Mouse (Mus musculus): Measurements from ENCODE around the gene Olfr1359. TPM values are rescaled to one million over a fixed set of nuclear protein-coding genes. Genes with fewer than 3 reads are reported as not detected.

Olfr1359 gene
- not detected in 2 replicates for total RNA-seq (2023)

DNA sequence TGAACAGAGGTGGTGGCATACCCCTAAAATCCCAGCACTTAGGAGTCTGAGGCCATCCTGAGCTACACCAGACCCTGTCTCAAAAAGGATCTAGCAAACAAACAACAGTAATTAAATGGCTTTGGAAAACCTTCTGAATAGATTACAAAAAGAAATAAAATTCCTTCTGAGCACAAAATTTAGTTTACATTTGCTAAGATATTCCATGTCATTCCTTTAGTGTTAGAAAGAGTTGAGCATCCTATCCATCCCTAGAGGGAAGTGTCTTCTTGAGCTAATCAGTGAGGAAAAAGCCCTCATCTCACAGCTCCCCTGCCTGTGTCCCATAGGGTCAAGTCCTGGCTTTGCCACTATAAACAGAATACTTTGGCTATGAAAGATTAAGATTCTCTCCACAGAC lies at the start of gene Olfr1359:
Gene Olfr1359, plus strand, starts transcription at position 301 of the 400 bp plus-strand sequence.

DNA sequence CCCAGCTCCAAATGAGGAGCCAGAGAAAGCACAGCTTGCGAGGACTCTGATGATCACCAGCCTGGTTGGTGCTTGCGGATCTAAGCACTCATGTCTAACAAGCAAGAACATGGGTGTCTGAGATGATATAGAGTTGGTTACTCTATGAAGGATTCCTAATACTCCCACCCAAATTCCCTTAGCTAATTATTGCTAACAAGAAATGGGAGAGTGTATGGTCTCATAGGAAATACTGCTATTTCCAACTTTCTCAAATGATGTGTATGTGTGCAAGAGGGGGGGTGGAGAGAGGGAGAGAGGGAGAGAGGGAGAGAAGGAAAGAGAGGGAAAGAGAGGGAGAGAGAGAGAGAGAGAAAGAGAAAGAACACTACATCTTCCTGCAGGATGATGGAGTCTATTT lies 34.6 kb upstream of the Olfr1359 start, which contains the start of gene Olfr1361:
Gene Olfr1361, minus strand, starts transcription at position 101 of the 400 bp plus-strand sequence.

DNA sequence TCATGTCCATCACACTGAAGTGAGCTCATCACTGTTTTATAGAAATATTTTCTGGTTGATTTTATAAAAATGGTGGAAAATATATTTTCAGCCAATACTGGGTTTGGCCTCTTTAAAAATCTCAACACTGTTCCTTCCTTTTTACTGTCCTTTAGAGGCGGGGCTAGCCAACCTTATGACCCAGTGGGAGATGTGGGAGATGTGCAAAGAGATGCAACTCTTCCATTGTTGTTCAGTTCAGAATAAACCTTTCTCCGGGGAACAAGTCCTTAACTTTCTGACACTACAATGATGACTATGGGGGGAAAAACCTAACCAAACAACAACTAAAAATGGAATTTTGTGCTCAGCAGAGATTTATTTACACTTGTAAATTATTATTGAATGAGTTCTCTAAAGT lies 20.6 kb upstream of the Olfr1359 start, which contains the start of gene Olfr1360:
Gene Olfr1360, minus strand, starts transcription at position 101 of the 400 bp plus-strand sequence.

DNA sequence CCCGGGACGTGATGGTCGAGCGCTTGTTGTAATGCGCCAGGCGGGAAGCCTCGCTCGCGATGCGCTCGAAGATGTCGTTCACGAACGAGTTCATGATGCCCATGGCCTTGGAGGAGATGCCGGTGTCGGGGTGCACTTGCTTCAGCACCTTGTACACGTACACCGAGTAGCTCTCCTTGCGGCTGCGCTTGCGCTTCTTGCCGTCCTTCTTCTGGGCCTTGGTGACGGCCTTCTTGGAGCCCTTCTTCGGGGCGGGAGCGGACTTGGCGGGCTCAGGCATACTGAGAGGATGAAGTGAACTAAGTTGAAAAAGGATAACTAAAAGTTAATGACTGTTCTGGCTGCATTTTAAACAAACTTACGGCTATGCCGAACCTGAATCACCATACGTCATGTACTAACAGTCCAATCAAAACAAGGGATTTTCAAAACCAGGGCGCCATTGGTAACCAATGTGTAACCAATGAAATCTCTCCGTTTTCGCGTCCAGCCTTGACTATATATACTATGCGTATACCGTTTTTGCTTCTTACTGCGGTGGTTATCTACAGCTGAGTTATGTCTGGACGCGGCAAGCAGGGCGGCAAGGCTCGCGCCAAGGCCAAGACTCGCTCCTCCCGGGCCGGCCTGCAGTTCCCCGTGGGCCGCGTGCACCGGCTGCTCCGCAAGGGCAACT lies 18.1 kb downstream of the Olfr1359 start, which contains the start of the genes Hist1h2bl and Hist1h2ai:
Gene Hist1h2bl, minus strand, starts transcription at position 280 of the 676 bp plus-strand sequence.
Gene Hist1h2ai, plus strand, starts transcription at position 559 of the 676 bp plus-strand sequence.

DNA sequence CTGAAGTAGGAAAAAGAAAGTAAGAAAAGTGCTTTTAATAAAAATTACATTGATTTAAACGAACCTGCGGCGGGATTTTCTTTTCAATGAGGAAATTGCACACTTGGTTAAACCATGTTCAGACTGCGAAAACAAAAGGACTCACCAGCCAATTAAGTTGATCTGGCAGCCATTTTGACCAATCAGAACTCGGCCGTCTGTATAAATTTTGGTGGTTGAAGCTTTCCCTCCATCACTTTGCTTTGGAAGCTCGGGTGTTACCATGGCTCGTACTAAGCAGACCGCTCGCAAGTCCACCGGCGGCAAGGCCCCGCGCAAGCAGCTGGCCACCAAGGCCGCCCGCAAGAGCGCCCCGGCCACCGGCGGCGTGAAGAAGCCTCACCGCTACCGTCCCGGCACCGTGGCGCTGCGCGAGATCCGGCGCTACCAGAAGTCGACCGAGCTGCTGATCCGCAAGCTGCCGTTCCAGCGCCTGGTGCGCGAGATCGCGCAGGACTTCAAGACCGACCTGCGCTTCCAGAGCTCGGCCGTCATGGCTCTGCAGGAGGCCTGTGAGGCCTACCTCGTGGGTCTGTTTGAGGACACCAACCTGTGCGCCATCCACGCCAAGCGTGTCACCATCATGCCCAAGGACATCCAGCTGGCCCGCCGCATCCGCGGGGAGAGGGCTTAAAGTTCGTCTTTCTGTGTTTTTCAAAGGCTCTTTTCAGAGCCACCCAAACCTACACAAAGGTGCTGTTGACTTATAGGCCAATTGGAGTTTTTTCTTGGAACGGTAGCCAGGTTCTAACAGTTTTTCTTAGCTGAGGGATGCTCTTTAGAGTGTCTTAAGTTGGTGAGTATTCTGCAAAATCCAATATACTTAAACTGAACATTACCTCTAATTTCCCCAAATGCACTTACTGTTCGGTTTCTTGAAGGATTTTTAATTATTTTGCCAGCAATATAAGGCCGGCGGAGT lies 19.8 kb downstream of the Olfr1359 start, which contains the start of gene Hist1h3h:
Gene Hist1h3h, plus strand, starts transcription at position 263 of the 961 bp plus-strand sequence.

DNA sequence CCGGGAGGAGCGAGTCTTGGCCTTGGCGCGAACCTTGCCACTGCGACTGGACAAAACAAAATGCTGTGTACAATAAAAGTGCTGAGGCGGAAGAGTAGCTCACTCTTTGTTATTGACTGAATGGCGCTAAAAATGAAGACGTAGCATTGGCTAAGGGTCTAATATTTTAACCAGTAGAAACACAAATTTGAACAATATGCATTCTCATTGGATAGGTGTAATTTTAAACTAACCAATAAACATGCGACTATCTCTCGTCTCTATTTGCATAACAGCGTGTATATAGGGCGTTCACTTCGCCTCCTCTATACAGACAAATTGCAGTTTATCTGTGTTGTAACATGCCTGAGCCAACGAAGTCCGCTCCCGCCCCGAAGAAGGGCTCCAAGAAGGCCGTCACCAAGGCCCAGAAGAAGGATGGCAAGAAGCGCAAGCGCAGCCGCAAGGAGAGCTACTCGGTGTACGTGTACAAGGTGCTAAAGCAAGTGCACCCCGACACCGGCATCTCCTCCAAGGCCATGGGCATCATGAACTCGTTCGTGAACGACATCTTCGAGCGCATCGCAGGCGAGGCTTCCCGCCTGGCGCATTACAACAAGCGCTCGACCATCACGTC lies 24.0 kb downstream of the Olfr1359 start, which contains the start of gene Hist1h2bm:
Gene Hist1h2bm, plus strand, starts transcription at position 288 of the 616 bp plus-strand sequence.

DNA sequence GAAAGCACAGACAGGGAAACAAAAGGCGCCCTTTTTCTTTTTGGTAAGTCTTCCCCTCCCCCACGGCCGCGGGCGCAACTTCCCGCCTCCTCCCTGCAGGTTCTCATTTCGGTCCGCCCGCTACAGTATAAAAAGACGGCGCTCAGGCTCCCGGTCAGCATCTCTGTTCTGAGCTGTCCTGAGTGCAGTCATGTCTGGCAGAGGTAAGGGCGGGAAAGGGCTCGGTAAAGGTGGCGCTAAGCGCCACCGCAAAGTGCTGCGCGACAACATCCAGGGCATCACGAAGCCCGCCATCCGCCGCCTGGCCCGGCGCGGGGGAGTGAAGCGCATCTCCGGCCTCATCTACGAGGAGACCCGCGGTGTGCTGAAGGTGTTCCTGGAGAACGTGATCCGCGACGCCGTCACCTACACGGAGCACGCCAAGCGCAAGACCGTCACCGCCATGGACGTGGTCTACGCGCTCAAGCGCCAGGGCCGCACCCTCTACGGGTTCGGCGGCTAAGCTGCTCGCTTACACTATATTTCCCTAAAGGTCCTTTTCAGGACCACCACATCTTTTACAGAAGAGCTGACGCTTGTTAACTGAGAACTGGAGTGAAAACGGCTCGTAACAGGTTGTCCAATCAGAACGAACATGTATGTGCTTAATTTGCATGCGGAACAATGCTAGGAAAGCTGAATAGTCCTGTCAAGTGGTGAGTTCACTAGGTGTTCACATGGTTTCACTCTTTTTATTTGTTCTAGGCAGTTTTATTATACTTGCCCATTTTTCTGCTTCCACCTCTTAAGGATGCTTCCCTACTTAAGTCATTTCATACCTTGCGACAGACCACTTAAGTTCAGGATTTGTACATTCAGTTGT lies 37.2 kb downstream of the Olfr1359 start, which contains the start of gene Hist1h4j:
Gene Hist1h4j, plus strand, starts transcription at position 159 of the 862 bp plus-strand sequence.

DNA sequence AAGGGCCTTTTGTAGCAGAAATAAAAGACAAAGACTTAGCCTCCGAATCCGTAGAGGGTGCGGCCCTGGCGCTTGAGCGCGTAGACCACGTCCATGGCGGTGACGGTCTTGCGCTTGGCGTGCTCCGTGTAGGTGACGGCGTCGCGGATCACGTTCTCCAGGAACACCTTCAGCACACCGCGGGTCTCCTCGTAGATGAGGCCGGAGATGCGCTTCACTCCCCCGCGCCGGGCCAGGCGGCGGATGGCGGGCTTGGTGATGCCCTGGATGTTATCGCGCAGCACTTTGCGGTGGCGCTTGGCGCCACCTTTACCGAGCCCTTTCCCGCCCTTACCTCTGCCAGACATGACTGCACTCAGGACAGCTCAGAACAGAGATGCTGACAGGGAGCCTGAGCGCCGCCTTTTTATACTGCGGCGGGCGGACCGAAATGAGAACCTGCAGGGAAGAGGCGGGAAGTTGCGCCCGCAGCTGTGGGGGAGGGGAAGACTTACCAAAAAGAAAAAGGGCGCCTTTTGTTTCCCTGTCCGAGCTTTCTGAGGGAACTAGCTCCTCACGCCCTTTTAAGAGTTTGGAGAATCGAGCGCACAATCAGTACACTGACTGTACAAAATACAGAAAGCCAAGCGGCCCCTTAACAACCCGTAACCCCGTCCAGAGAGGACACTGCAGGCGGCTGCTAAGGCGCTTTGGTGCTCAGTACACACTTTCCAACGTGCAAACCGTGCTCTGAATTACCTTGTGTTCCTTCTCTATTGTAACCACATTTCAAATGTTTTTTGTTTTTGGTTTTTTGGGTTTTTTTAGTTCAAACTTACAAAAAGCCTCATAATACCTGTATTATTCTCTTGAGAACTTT lies 52.5 kb downstream of the Olfr1359 start, which contains the start of gene Hist1h4k:
Gene Hist1h4k, minus strand, starts transcription at position 347 of the 859 bp plus-strand sequence.

DNA sequence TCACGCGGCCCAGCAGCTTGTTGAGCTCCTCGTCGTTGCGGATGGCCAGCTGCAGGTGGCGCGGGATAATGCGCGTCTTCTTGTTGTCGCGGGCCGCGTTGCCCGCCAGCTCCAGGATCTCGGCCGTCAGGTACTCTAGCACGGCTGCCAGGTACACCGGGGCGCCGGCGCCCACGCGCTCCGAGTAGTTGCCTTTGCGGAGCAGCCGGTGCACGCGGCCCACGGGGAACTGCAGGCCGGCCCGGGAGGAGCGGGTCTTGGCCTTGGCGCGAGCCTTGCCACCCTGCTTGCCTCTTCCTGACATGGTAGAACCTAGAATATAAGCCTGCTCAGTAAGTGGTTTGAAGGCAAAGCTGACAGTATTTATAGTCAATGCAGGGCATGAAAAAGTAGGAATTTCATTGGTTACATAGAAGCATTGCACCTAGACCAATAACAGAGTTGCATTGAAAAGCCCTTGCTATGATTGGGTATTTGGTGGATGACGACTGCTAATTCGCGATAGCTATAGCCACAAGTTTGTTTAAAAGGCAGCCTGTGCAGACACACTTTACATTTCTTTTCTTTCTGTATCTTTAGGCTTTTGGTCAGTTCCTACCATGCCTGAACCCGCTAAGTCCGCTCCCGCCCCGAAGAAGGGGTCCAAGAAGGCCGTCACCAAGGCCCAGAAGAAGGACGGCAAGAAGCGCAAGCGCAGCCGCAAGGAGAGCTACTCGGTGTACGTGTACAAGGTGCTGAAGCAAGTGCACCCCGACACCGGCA lies 55.8 kb downstream of the Olfr1359 start, which contains the start of the genes Hist1h2ak and Hist1h2bn:
Gene Hist1h2ak, minus strand, starts transcription at position 304 of the 762 bp plus-strand sequence.
Gene Hist1h2bn, plus strand, starts transcription at position 600 of the 762 bp plus-strand sequence.

Other genes starting within 250 kb of the Olfr1359 start
- gene Zscan26, start 244.4 kb upstream of the Olfr1359 start, total RNA-seq (2023) = 5.4 and 6.6 TPM in 2 replicates
- not detected in 2 replicates for gene Nkapl, start 229.6 kb upstream of the Olfr1359 start, total RNA-seq (2023)
- not detected in 2 replicates for gene Zkscan4, start 219.2 kb upstream of the Olfr1359 start, total RNA-seq (2023)
- not detected in 2 replicates for gene Gm10065, start 218.7 kb upstream of the Olfr1359 start, total RNA-seq (2023)
- gene AK157302, start 202.9 kb upstream of the Olfr1359 start, total RNA-seq (2023) = 4.7 and 5.3 TPM in 2 replicates
- 9.1 and 10.0 TPM in 2 replicates for gene Gm11273, start 196.7 kb upstream of the Olfr1359 start, total RNA-seq (2023)
- gene Zkscan8, start 167.0 kb upstream of the Olfr1359 start, total RNA-seq (2023) = 2.6 and 3.3 TPM in 2 replicates
- gene Olfr1366, start 155.3 kb upstream of the Olfr1359 start, total RNA-seq (2023) = not detected in 2 replicates
- gene Olfr1535, start 138.2 kb upstream of the Olfr1359 start, total RNA-seq (2023) = not detected in 2 replicates
- gene Olfr1364, start 116.4 kb upstream of the Olfr1359 start, total RNA-seq (2023) = not detected in 2 replicates
- gene Olfr1362, start 84.1 kb upstream of the Olfr1359 start, total RNA-seq (2023) = not detected in 2 replicates
- gene Olfr11, start 55.6 kb upstream of the Olfr1359 start, total RNA-seq (2023) = not detected in 2 replicates
- not detected in 2 replicates for gene Olfr1361, start 34.7 kb upstream of the Olfr1359 start, total RNA-seq (2023)
- not detected in 2 replicates for gene Olfr1360, start 20.7 kb upstream of the Olfr1359 start, total RNA-seq (2023)
- 555 and 664 TPM in 2 replicates for gene Hist1h2bl, start 18.0 kb downstream of the Olfr1359 start, total RNA-seq (2023)
- gene Hist1h2ai, start 18.3 kb downstream of the Olfr1359 start, total RNA-seq (2023) = 246 and 285 TPM in 2 replicates
- 883 and 948 TPM in 2 replicates for gene Hist1h3h, start 19.5 kb downstream of the Olfr1359 start, total RNA-seq (2023)
- 134 and 170 TPM in 2 replicates for gene Hist1h2bm, start 23.9 kb downstream of the Olfr1359 start, total RNA-seq (2023)
- gene Hist1h4j, start 37.0 kb downstream of the Olfr1359 start, total RNA-seq (2023) = 66.9 and 93.4 TPM in 2 replicates
- gene Hist1h4k, start 52.4 kb downstream of the Olfr1359 start, total RNA-seq (2023) = 1,648 and 2,005 TPM in 2 replicates
- 280 and 284 TPM in 2 replicates for gene Hist1h2ak, start 55.7 kb downstream of the Olfr1359 start, total RNA-seq (2023)
- 414 and 492 TPM in 2 replicates for gene Hist1h2bn, start 56.0 kb downstream of the Olfr1359 start, total RNA-seq (2023)
- 343 and 349 TPM in 2 replicates for gene Hist1h1b, start 82.5 kb downstream of the Olfr1359 start, total RNA-seq (2023)
- gene Hist1h3i, start 85.3 kb downstream of the Olfr1359 start, total RNA-seq (2023) = 850 and 1,006 TPM in 2 replicates
- 108 and 113 TPM in 2 replicates for gene Hist1h2an, start 89.1 kb downstream of the Olfr1359 start, total RNA-seq (2023)
- gene Hist1h2bp, start 89.3 kb downstream of the Olfr1359 start, total RNA-seq (2023) = 316 and 334 TPM in 2 replicates
- gene Hist1h2bq, start 112.1 kb downstream of the Olfr1359 start, total RNA-seq (2023) = 732 and 971 TPM in 2 replicates
- gene Hist1h2ao, start 112.4 kb downstream of the Olfr1359 start, total RNA-seq (2023) = 940 and 1,538 TPM in 2 replicates
- 869 and 934 TPM in 2 replicates for gene Hist1h4m, start 113.6 kb downstream of the Olfr1359 start, total RNA-seq (2023)
- 196 and 307 TPM in 2 replicates for gene Hist1h4n, start 134.1 kb downstream of the Olfr1359 start, total RNA-seq (2023)
- 286 and 375 TPM in 2 replicates for gene Hist1h2ap, start 135.4 kb downstream of the Olfr1359 start, total RNA-seq (2023)
- gene Hist1h2br, start 135.6 kb downstream of the Olfr1359 start, total RNA-seq (2023) = 735 and 957 TPM in 2 replicates
- 0.36 and 0.54 TPM in 2 replicates for gene Zfp184, start 247.0 kb downstream of the Olfr1359 start, total RNA-seq (2023)

Data from neutrophil, adult 65 days (primary cell).